Mouse (Mus musculus) lung, adult 2 months (tissue): Measurements from ENCODE around the gene B4galt2.

Experiments used
- CTCF ChIP-seq: fragments of 200-500 bp; IDR thresholded peaks from 2 replicates; pipeline ENCODE4 v1.5.1; 2011; ENCODE audit warnings: mild to moderate bottlenecking, low read length, control low read depth; ENCODE audit not compliant: insufficient read depth
- POLR2A ChIP-seq: fragments of 200-500 bp; IDR thresholded peaks from 2 replicates; pipeline ENCODE4 v1.6.1; 2011; ENCODE audit warnings: low read depth, mild to moderate bottlenecking, control low read depth, low read length, borderline replicate concordance; ENCODE audit errors: extremely low read depth

- no peak for TF ChIP-seq CTCF
- no peak for TF ChIP-seq POLR2A
Observed at GRCm38 (mm10) chr4:117850176-117850575, 33.1 kb downstream of the B4galt2 start.
